In the genomic region with DNA sequence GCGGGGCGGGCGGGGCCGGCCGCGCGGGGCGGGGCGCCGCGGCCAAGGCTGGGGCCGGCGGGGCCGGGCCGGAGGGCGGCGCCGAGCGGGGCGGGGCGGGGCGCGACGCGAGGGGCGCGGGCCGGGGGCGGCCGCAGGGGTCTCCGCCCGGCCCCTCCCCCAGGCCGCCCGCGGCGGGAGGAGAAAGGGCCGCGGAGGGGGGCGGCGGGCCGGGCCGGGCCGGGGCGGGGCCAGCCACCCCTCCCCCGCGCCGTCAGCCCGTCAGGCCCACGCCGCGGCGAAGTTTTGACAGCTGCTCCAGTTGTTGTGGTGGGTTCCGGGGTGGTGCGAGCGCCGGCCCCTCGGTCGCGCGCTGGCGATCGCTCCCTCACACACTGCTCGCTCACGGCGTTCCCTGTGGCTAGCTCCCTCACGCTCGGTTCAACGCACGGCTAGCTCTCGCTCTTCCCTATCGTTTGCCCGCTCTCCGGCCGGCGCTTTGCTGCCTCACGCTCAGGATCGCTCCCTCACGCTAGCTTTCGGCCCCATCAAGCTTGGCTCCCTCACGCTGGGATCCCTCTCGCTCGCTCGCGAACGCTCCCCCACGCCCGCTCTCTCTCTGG, we compare ENCODE assay signal across 8 mouse cellular contexts. TPM values are rescaled to one million over a fixed set of nuclear protein-coding genes. Genes with fewer than 3 reads are reported as not detected.
A peak's percentile ranks its signal among the peaks of the same experiment; 100 is the strongest.
DNase-seq lines count a peak whose midpoint lies in the region; ATAC-seq and TF ChIP-seq lines count a peak whose summit lies in the region.

No protein-coding gene starts in this region.

- peak overlapping the region; percentile 97 for H3K27ac ChIP-seq in cerebellum, adult 2 months (ENCODE audit: insufficient read depth, low read length)
- peak overlapping the region; percentile 99 for H3K27ac ChIP-seq in forebrain, embryonic 13.5 days
- peak overlapping the region; percentile 100 for H3K27ac ChIP-seq in hindbrain, embryonic 12.5 days
- H3K27ac ChIP-seq in limb, embryonic 15.5 days, result peak overlapping the region; percentile 100
- H3K27ac ChIP-seq in midbrain, embryonic 15.5 days, result peak overlapping the region; percentile 100

- WGBS in cerebellum, adult 2 months, result 5% methylated on average over 57 of the region's 87 CpGs
- under 1% methylated on average over 49 of the region's 87 CpGs for WGBS in forebrain, embryonic 13.5 days
- under 1% methylated on average over 49 of the region's 87 CpGs for WGBS in hindbrain, embryonic 12.5 days
- under 1% methylated on average over 35 of the region's 87 CpGs for WGBS in limb, embryonic 15.5 days
- WGBS in midbrain, embryonic 15.5 days, result under 1% methylated on average over 42 of the region's 87 CpGs

- peak; percentile 83 for ATAC-seq in forebrain, embryonic 13.5 days
- peak; percentile 89 for ATAC-seq in hindbrain, embryonic 12.5 days (ENCODE audit: low FRiP score)
- ATAC-seq in limb, embryonic 15.5 days (ENCODE audit: insufficient number of reproducible peaks, low FRiP score, low TSS enrichment, low read depth), result peak; percentile 81
- ATAC-seq in midbrain, embryonic 15.5 days (replicated peaks), result peak; percentile 84

- DNase-seq in cerebellum, adult 2 months, result no peak
- DNase-seq in cerebellum, postnatal 10 days, result no peak
- peak; percentile 86 for DNase-seq in adrenal gland, postnatal 14 days
- peak; percentile 85 for DNase-seq in testis, postnatal 10 days (ENCODE audit: low spot score)

- no peaks in the 10 kb centered on the region for H3K27me3 ChIP-seq in cerebellum, adult 2 months (ENCODE audit: control insufficient read depth, insufficient read depth, low read length)
- H3K27me3 ChIP-seq in forebrain, embryonic 13.5 days, result no peaks in the 10 kb centered on the region
- no peaks in the 10 kb centered on the region for H3K27me3 ChIP-seq in hindbrain, embryonic 12.5 days
- no peaks in the 10 kb centered on the region for H3K27me3 ChIP-seq in limb, embryonic 15.5 days
- no peaks in the 10 kb centered on the region for H3K27me3 ChIP-seq in midbrain, embryonic 15.5 days (replicated peaks)

- H3K36me3 ChIP-seq in forebrain, embryonic 13.5 days (ENCODE audit: poor library complexity, severe bottlenecking), result no peaks in the 10 kb centered on the region
- no peaks in the 10 kb centered on the region for H3K36me3 ChIP-seq in hindbrain, embryonic 12.5 days
- H3K36me3 ChIP-seq in limb, embryonic 15.5 days, result no peaks in the 10 kb centered on the region
- no peaks in the 10 kb centered on the region for H3K36me3 ChIP-seq in midbrain, embryonic 15.5 days (replicated peaks)

- peak overlapping the region; percentile 94 for H3K9ac ChIP-seq in forebrain, embryonic 13.5 days
- H3K9ac ChIP-seq in hindbrain, embryonic 12.5 days, result peak overlapping the region; percentile 74
- peak overlapping the region; percentile 89 for H3K9ac ChIP-seq in limb, embryonic 15.5 days
- H3K9ac ChIP-seq in midbrain, embryonic 15.5 days, result peak overlapping the region; percentile 85

- TF ChIP-seq POLR2A in cerebellum, adult 2 months (IDR thresholded peaks at IDR 0.05; ENCODE audit: borderline replicate concordance, insufficient read depth, low read length), result no peak

- H3K4me3 ChIP-seq in cerebellum, adult 2 months (replicated peaks; ENCODE audit: insufficient read depth, low read depth, low read length), result peak overlapping the region; percentile 92
- peak overlapping the region; percentile 93 for H3K4me3 ChIP-seq in forebrain, embryonic 13.5 days
- peak overlapping the region; percentile 96 for H3K4me3 ChIP-seq in hindbrain, embryonic 12.5 days
- peak overlapping the region; percentile 88 for H3K4me3 ChIP-seq in limb, embryonic 15.5 days
- H3K4me3 ChIP-seq in midbrain, embryonic 15.5 days, result peak overlapping the region; percentile 70

- no peak for TF ChIP-seq CTCF in cerebellum, adult 2 months (IDR thresholded peaks at IDR 0.05; ENCODE audit: borderline replicate concordance, insufficient read depth, low read depth, low read length)

- H3K4me1 ChIP-seq in cerebellum, adult 2 months (ENCODE audit: control insufficient read depth, insufficient read depth, low read length), result peaks cover 6% of the 10 kb centered on the region; the same call in 1 of the 2 replicates
- H3K4me1 ChIP-seq in forebrain, embryonic 13.5 days, result peaks cover 23% of the 10 kb centered on the region
- peaks cover 13% of the 10 kb centered on the region for H3K4me1 ChIP-seq in hindbrain, embryonic 12.5 days
- H3K4me1 ChIP-seq in limb, embryonic 15.5 days, result peaks cover 15% of the 10 kb centered on the region
- H3K4me1 ChIP-seq in midbrain, embryonic 15.5 days, result peaks cover 22% of the 10 kb centered on the region

- H3K4me2 ChIP-seq in forebrain, embryonic 13.5 days, result peak overlapping the region; percentile 85
- H3K4me2 ChIP-seq in hindbrain, embryonic 12.5 days (replicated peaks), result peak overlapping the region; percentile 70
- peak overlapping the region; percentile 66 for H3K4me2 ChIP-seq in limb, embryonic 15.5 days
- peak overlapping the region; percentile 64 for H3K4me2 ChIP-seq in midbrain, embryonic 15.5 days

- H3K9me3 ChIP-seq in forebrain, embryonic 13.5 days (replicated peaks), result no peaks in the 10 kb centered on the region
- H3K9me3 ChIP-seq in hindbrain, embryonic 12.5 days (replicated peaks), result no peaks in the 10 kb centered on the region
- H3K9me3 ChIP-seq in limb, embryonic 15.5 days, result no peaks in the 10 kb centered on the region
- no peaks in the 10 kb centered on the region for H3K9me3 ChIP-seq in midbrain, embryonic 15.5 days

RNA-seq across cellular contexts. Expression of a gene that starts 0.3 kb away (rescaled TPM):
- 56.3 and 60.0 TPM in 2 replicates for polyA plus RNA-seq in cerebellum, adult 2 months (2012; rRNA removed)
- 54.3 and 55.9 TPM in 2 replicates for total RNA-seq in adrenal gland, postnatal 14 days (2021)
- polyA plus RNA-seq in forebrain, embryonic 13.5 days (2015; fragmentation: Nextera tagmentation; extraction: Ambion mirVana), result 24.1 and 25.0 TPM in 2 replicates
- polyA plus RNA-seq in hindbrain, embryonic 12.5 days (2016; fragmentation: Nextera tagmentation; extraction: Ambion mirVana), result 27.1 and 27.9 TPM in 2 replicates
- 11.9 and 13.4 TPM in 2 replicates for polyA plus RNA-seq in limb, embryonic 15.5 days (2015; fragmentation: Nextera tagmentation; extraction: Ambion mirVana)
- 20.4 and 20.8 TPM in 2 replicates for polyA plus RNA-seq in midbrain, embryonic 15.5 days (2015; fragmentation: Nextera tagmentation; extraction: Ambion mirVana)

RNA-seq across cellular contexts. Expression of a gene that starts 16.9 kb away (rescaled TPM):
- polyA plus RNA-seq in cerebellum, adult 2 months (2012; rRNA removed), result 0.13 TPM in 1 of 2 replicates, not detected in the other
- total RNA-seq in adrenal gland, postnatal 14 days (2021), result not detected in 2 replicates
- polyA plus RNA-seq in forebrain, embryonic 13.5 days (2015; fragmentation: Nextera tagmentation; extraction: Ambion mirVana), result not detected in 2 replicates
- polyA plus RNA-seq in hindbrain, embryonic 12.5 days (2016; fragmentation: Nextera tagmentation; extraction: Ambion mirVana), result 0.14 TPM in 1 of 2 replicates, not detected in the other
- 0.09 TPM in 1 of 2 replicates, not detected in the other for polyA plus RNA-seq in limb, embryonic 15.5 days (2015; fragmentation: Nextera tagmentation; extraction: Ambion mirVana)
- polyA plus RNA-seq in midbrain, embryonic 15.5 days (2015; fragmentation: Nextera tagmentation; extraction: Ambion mirVana), result not detected in 2 replicates

Comparison
In these comparisons a context has a peak if more than half of its experiments do, and no peak if none do; other contexts are left out.
1. DNase-seq: peak in adrenal gland, postnatal 14 days (single experiment) and testis, postnatal 10 days (single experiment); none in cerebellum, adult 2 months (0 of 2) and cerebellum, postnatal 10 days (0 of 2).
2. Peak in every context shown above with its lines, with median percentiles within 50 percentile points of each other: H3K27ac ChIP-seq, H3K4me3 ChIP-seq, ATAC-seq, H3K4me2 ChIP-seq and H3K9ac ChIP-seq.